In the genomic region with DNA sequence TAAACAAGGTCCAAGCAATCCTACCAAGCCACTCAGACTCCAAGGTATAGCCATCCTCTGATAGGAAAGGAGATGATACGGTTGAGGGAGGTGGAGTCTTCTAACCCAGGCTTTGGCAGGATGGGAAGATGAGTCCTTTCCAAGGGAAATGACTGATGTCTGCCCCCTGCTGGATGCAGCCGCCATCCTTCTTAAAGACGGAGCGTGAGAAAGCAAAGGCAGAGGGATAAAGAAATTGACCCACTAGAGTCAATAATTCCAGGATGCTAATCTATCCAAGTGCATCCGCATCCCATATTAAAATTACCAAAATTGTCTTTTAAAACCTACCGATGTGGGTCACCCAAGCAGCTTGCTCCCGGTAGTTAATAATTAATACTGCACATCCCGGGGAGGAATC, we compare ENCODE assay signal across 8 mouse cellular contexts.
DNase-seq lines count a peak whose midpoint lies in the region; ATAC-seq lines count a peak whose summit lies in the region.

No protein-coding gene starts in this region.

- H3K4me1 ChIP-seq in hindbrain, embryonic 11.5 days (replicated peaks; ENCODE audit: control insufficient read depth, insufficient read depth, low read length), result 0 out of 2 replicates have a peak, but pooled peaks cover 2% of the 10 kb centered on the region
- peaks cover 45% of the 10 kb centered on the region for H3K4me1 ChIP-seq in limb, embryonic 13.5 days

- 59% methylated on average over 8 of the region's 8 CpGs for WGBS in hindbrain, embryonic 11.5 days
- WGBS in limb, embryonic 13.5 days, result 66% methylated on average over 8 of the region's 8 CpGs

- H3K9ac ChIP-seq in hindbrain, embryonic 11.5 days (ENCODE audit: low read depth, low read length), result no peak overlapping the region
- no peak overlapping the region for H3K9ac ChIP-seq in limb, embryonic 13.5 days

- DNase-seq in ovary, postnatal 14 days (ENCODE audit: low spot score), result peak; percentile 2
- no peak for DNase-seq in ovary, adult 18-20 months (ENCODE audit: low spot score)
- DNase-seq in cerebellum, postnatal 25 days, result peak; percentile 9 to 56
- DNase-seq in hindbrain, embryonic 11.5 days (ENCODE audit: low spot score), result peak; percentile 69
- peak; percentile 68 for DNase-seq in retina, embryonic 14.5 days (ENCODE audit: low spot score)
- DNase-seq in spleen, postnatal 4 days (ENCODE audit: low spot score in 2 of 2), result no peak
- DNase-seq in spleen, postnatal 10 days (ENCODE audit: low spot score in 2 of 2), result no peak

- H3K4me2 ChIP-seq in hindbrain, embryonic 11.5 days (replicated peaks; ENCODE audit: low read depth, low read length), result no peak overlapping the region
- peak overlapping the region; percentile 42 for H3K4me2 ChIP-seq in limb, embryonic 13.5 days (replicated peaks)

- H3K27me3 ChIP-seq in hindbrain, embryonic 11.5 days (ENCODE audit: control insufficient read depth, insufficient read depth, low read length), result no peaks in the 10 kb centered on the region
- peaks cover 4% of the 10 kb centered on the region; the same call in 1 of the 2 replicates for H3K27me3 ChIP-seq in limb, embryonic 13.5 days

- ATAC-seq in hindbrain, embryonic 11.5 days (ENCODE audit: low FRiP score), result no peak
- no peak for ATAC-seq in limb, embryonic 13.5 days (ENCODE audit: low FRiP score, low read depth)

- H3K27ac ChIP-seq in hindbrain, embryonic 11.5 days (ENCODE audit: low read depth, low read length), result no peak overlapping the region
- H3K27ac ChIP-seq in limb, embryonic 13.5 days, result peak overlapping the region; percentile 52; the same call in 1 of the 2 replicates

- H3K9me3 ChIP-seq in hindbrain, embryonic 11.5 days (ENCODE audit: control insufficient read depth, low read length), result no peaks in the 10 kb centered on the region
- no peaks in the 10 kb centered on the region for H3K9me3 ChIP-seq in limb, embryonic 13.5 days

- H3K36me3 ChIP-seq in hindbrain, embryonic 11.5 days (ENCODE audit: control insufficient read depth, insufficient read depth, low read length), result no peaks in the 10 kb centered on the region
- H3K36me3 ChIP-seq in limb, embryonic 13.5 days, result no peaks in the 10 kb centered on the region

- H3K4me3 ChIP-seq in hindbrain, embryonic 11.5 days (ENCODE audit: low read depth, low read length), result no peak overlapping the region
- no peak overlapping the region for H3K4me3 ChIP-seq in limb, embryonic 13.5 days

Comparison
In these comparisons a context has a peak if more than half of its experiments do, and no peak if none do; other contexts are left out.
1. DNase-seq: peak in ovary, postnatal 14 days (single experiment), cerebellum, postnatal 25 days (2 of 2), hindbrain, embryonic 11.5 days (single experiment) and retina, embryonic 14.5 days (single experiment); none in ovary, adult 18-20 months (single experiment), spleen, postnatal 4 days (0 of 2) and spleen, postnatal 10 days (0 of 2).